Mouse (Mus musculus): ENCODE measurements around the gene Cerkl. TPM values are rescaled to one million over a fixed set of nuclear protein-coding genes. Genes with fewer than 3 reads are reported as not detected.

The Cerkl gene
- polyA plus RNA-seq (2012; rRNA removed) = 1.1 and 1.2 TPM in 2 replicates

- 2% methylated on average over 42 of the region's 42 CpGs for WGBS
- DNase-seq = no peak
- Histone ChIP-seq H3K4me1 (ENCODE audit: control insufficient read depth, insufficient read depth, low read length) (no peaks in the 10 kb centered on the region), H3K4me3 (replicated peaks; ENCODE audit: extremely low read depth, low read depth, low read length) (no peak within 1 kb of the TSS)
- no peak for TF ChIP-seq POLR2A (IDR thresholded peaks at IDR 0.05; ENCODE audit: borderline replicate concordance, extremely low read depth, low read depth, low read length)
- TF ChIP-seq CTCF (IDR thresholded peaks at IDR 0.05; ENCODE audit: insufficient read depth, low read length) = no peak
Observed at GRCm38 (mm10) chr2:79456575-79457349, at the start of gene Cerkl, which contains the start of gene Neurod1. Cerkl (minus strand) TSS chr2:79456785. Neurod1 (minus strand) TSS chr2:79456751.

- no peaks in the 10 kb centered on the region for H3K4me1 ChIP-seq (ENCODE audit: control insufficient read depth, insufficient read depth, low read length)
- H3K4me3 ChIP-seq (replicated peaks; ENCODE audit: extremely low read depth, low read depth, low read length) = no peak overlapping the region
- DNase-seq = peak; percentile 23
- TF ChIP-seq CTCF (IDR thresholded peaks at IDR 0.05; ENCODE audit: insufficient read depth, low read length) (peak; percentile 81), POLR2A (IDR thresholded peaks at IDR 0.05; ENCODE audit: borderline replicate concordance, extremely low read depth, low read depth, low read length) (no peak)
- 24% methylated on average over 10 of the region's 10 CpGs for WGBS
Observed at GRCm38 (mm10) chr2:79498990-79499755, 42.6 kb upstream of the Cerkl start.

GRCm38 (mm10) chr2:79485127-79485526, 28.5 kb upstream of the Cerkl start:
- 64% methylated on average over 3 of the region's 3 CpGs for WGBS
- no peak for DNase-seq
- no peak for TF ChIP-seq CTCF (IDR thresholded peaks at IDR 0.05; ENCODE audit: insufficient read depth, low read length)
- no peak for TF ChIP-seq POLR2A (IDR thresholded peaks at IDR 0.05; ENCODE audit: borderline replicate concordance, extremely low read depth, low read depth, low read length)
- Histone ChIP-seq H3K4me1 (ENCODE audit: control insufficient read depth, insufficient read depth, low read length) (no peaks in the 10 kb centered on the region), H3K4me3 (replicated peaks; ENCODE audit: extremely low read depth, low read depth, low read length) (no peak overlapping the region)

- no peak for TF ChIP-seq POLR2A (IDR thresholded peaks at IDR 0.05; ENCODE audit: borderline replicate concordance, extremely low read depth, low read depth, low read length)
- Histone ChIP-seq H3K4me1 (ENCODE audit: control insufficient read depth, insufficient read depth, low read length) (no peaks in the 10 kb centered on the region), H3K4me3 (replicated peaks; ENCODE audit: extremely low read depth, low read depth, low read length) (no peak overlapping the region)
- DNase-seq = no peak
- WGBS = 88% methylated on average over 2 of the region's 2 CpGs
Observed at GRCm38 (mm10) chr2:79482511-79482910, 25.9 kb upstream of the Cerkl start.

DNA sequence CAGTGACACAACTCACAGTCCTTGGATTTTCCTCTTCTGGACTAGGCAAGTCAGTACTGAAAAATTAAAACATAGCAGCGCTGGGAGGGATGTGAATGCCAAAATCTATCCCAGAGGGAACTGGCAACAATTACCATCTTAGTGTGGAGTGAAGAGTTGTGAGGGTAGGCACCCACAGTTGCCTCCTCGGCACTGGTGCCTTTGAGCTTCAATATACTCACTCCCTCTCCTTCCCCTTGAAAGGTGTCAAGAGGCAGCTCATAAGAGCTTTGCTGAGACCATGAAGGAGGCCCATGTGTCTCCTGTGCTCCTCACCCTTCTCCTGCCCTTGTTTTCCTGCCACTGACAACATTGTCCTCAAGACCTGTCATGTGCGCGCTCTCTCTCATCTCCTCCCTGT, 5.8 kb upstream of the Cerkl start:
- DNase-seq = no peak
- no peaks in the 10 kb centered on the region for H3K4me1 ChIP-seq (ENCODE audit: control insufficient read depth, insufficient read depth, low read length)
- TF ChIP-seq POLR2A (IDR thresholded peaks at IDR 0.05; ENCODE audit: borderline replicate concordance, extremely low read depth, low read depth, low read length) = no peak
- no peak for TF ChIP-seq CTCF (IDR thresholded peaks at IDR 0.05; ENCODE audit: insufficient read depth, low read length)
- H3K4me3 ChIP-seq (replicated peaks; ENCODE audit: extremely low read depth, low read depth, low read length) = no peak overlapping the region
- 77% methylated on average over 4 of the region's 4 CpGs for WGBS

GRCm38 (mm10) chr2:79461861-79462260, 5.3 kb upstream of the Cerkl start:
- no peak for DNase-seq
- Histone ChIP-seq H3K4me1 (ENCODE audit: control insufficient read depth, insufficient read depth, low read length) (no peaks in the 10 kb centered on the region), H3K4me3 (replicated peaks; ENCODE audit: extremely low read depth, low read depth, low read length) (no peak overlapping the region)
- 72% methylated on average over 2 of the region's 2 CpGs for whole genome bisulfite sequencing
- TF ChIP-seq POLR2A (IDR thresholded peaks at IDR 0.05; ENCODE audit: borderline replicate concordance, extremely low read depth, low read depth, low read length) (no peak), CTCF (IDR thresholded peaks at IDR 0.05; ENCODE audit: insufficient read depth, low read length) (no peak)

- 2% methylated on average over 2 of the region's 2 CpGs for WGBS
- TF ChIP-seq CTCF (IDR thresholded peaks at IDR 0.05; ENCODE audit: insufficient read depth, low read length) (no peak), POLR2A (IDR thresholded peaks at IDR 0.05; ENCODE audit: borderline replicate concordance, extremely low read depth, low read depth, low read length) (no peak)
- no peak overlapping the region for H3K4me3 ChIP-seq (replicated peaks; ENCODE audit: extremely low read depth, low read depth, low read length)
- H3K4me1 ChIP-seq (ENCODE audit: control insufficient read depth, insufficient read depth, low read length) = no peaks in the 10 kb centered on the region
- no peak for DNase-seq
Observed at GRCm38 (mm10) chr2:79460586-79460985, 4.0 kb upstream of the Cerkl start.

DNA sequence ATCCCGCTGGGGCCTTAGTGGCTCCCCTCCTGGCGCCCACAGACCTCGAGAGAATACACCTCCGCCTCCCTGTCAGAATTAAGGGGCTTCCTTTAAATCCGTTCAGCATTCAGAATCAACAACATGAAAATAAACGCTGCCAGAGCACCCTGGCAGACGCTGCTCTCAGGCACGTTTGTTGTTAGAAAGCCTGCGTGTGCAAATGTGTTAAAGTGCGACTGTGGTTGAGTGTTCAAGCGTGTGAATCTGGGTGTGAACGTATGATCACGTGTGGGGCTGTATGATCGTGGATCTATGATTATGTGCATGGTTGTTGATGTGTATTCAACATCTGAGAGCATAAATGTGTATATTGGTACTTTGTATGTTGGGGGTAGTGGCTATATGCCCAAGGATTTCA, 3.5 kb upstream of the Cerkl start:
- Histone ChIP-seq H3K4me1 (ENCODE audit: control insufficient read depth, insufficient read depth, low read length) (no peaks in the 10 kb centered on the region), H3K4me3 (replicated peaks; ENCODE audit: extremely low read depth, low read depth, low read length) (no peak overlapping the region)
- DNase-seq = no peak
- TF ChIP-seq POLR2A (IDR thresholded peaks at IDR 0.05; ENCODE audit: borderline replicate concordance, extremely low read depth, low read depth, low read length) (no peak), CTCF (IDR thresholded peaks at IDR 0.05; ENCODE audit: insufficient read depth, low read length) (no peak)
- WGBS = 14% methylated on average over 14 of the region's 14 CpGs

- no peak overlapping the region for H3K4me3 ChIP-seq (replicated peaks; ENCODE audit: extremely low read depth, low read depth, low read length)
- DNase-seq = no peak
- no peaks in the 10 kb centered on the region for H3K4me1 ChIP-seq (ENCODE audit: control insufficient read depth, insufficient read depth, low read length)
- no peak for TF ChIP-seq POLR2A (IDR thresholded peaks at IDR 0.05; ENCODE audit: borderline replicate concordance, extremely low read depth, low read depth, low read length)
- no peak for TF ChIP-seq CTCF (IDR thresholded peaks at IDR 0.05; ENCODE audit: insufficient read depth, low read length)
- WGBS = 4% methylated on average over 44 of the region's 44 CpGs
Observed at GRCm38 (mm10) chr2:79459061-79460045, 2.8 kb upstream of the Cerkl start.

All from lung, adult 2 months (tissue).